Mouse (Mus musculus) heart, adult 2 months (tissue): ENCODE measurements around the gene Atp6v1fnb.

ENCODE experiments used
- CTCF ChIP-seq: fragments of 200-600 bp; IDR thresholded peaks from 2 replicates; pipeline ENCODE4 v1.8.1; 2022; ENCODE audit warnings: antibody characterized with exemption, mild to moderate bottlenecking, moderate library complexity
- EP300 ChIP-seq: fragments of 200-500 bp; IDR thresholded peaks from 2 replicates; pipeline ENCODE4 v1.6.1; 2011; ENCODE audit warnings: low read depth, low read length, control low read depth; ENCODE audit not compliant: insufficient read depth
- POLR2A ChIP-seq: fragments of 200-500 bp; IDR thresholded peaks from 2 replicates; pipeline ENCODE4 v1.6.1; 2011; ENCODE audit warnings: mild to moderate bottlenecking, low read depth, low read length, control low read depth; ENCODE audit not compliant: insufficient read depth

DNA sequence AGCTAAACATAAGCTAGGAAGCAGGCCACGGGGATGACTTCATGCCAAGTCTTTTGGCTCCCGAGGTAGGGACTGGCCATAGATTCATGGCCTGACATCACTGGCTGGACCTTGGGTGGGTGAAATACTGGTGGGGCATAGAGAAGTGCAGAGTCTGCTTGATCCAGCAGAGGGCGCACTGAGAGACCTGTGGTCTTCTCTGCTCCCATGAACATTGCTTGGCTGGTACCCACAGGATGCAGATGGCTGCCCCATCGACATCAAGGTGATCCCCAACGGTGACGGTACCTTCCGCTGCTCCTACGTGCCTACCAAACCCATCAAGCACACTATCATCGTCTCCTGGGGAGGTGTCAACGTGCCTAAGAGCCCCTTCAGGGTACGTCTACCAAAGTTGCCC lies 26.5 kb upstream of the Atp6v1fnb start:
- TF ChIP-seq POLR2A (no peak), EP300 (no peak), CTCF (peak; percentile 76)
